Mouse (Mus musculus) hindbrain, embryonic 13.5 days (tissue): ENCODE measurements around the gene Mecom. TPM values are rescaled to one million over a fixed set of nuclear protein-coding genes. Genes with fewer than 3 reads are reported as not detected.

Source experiments
- ATAC-seq: fragments of 200-750 bp; cut with Nextera tagmentation; 2 replicates; pipeline ENCODE4 v1.8.0; 2017; ENCODE audit warnings: moderate TSS enrichment; ENCODE audit not compliant: low FRiP score
- H3K27ac ChIP-seq: fragments of 300-500 bp; sonication (generic); 2 replicates; pipeline ENCODE4 v1.5.1; 2015; ENCODE audit warnings: inconsistent platforms, mild to moderate bottlenecking, moderate library complexity
- H3K27me3 ChIP-seq: fragments of 300-500 bp; sonication (generic); 2 replicates; pipeline ENCODE4 v1.6.1; 2015; ENCODE audit warnings: mild to moderate bottlenecking, inconsistent platforms
- H3K36me3 ChIP-seq: fragments of 300-500 bp; sonication (generic); 2 replicates; pipeline ENCODE4 v1.6.1; 2015; ENCODE audit warnings: mild to moderate bottlenecking, inconsistent platforms
- H3K4me1 ChIP-seq: fragments of 300-500 bp; sonication (generic); replicated peaks from 2 replicates; pipeline ENCODE4 v1.6.1; 2015; ENCODE audit warnings: inconsistent platforms
- H3K4me2 ChIP-seq: fragments of 300-500 bp; sonication (generic); 2 replicates; pipeline ENCODE4 v1.6.1; 2015; ENCODE audit warnings: inconsistent platforms, mild to moderate bottlenecking, moderate library complexity
- H3K4me3 ChIP-seq: fragments of 300-500 bp; sonication (generic); 2 replicates; pipeline ENCODE4 v1.5.1; 2015; ENCODE audit warnings: mild to moderate bottlenecking, inconsistent platforms
- H3K9ac ChIP-seq: fragments of 300-500 bp; sonication (generic); 2 replicates; pipeline ENCODE4 v1.6.1; 2015; ENCODE audit warnings: mild to moderate bottlenecking, inconsistent platforms
- H3K9me3 ChIP-seq: fragments of 300-500 bp; sonication (generic); 2 replicates; pipeline ENCODE4 v1.6.1; 2016; ENCODE audit warnings: inconsistent platforms
- WGBS: fragments of 180-500 bp; shearing (Covaris S2); methylation state at CpG from one replicate; pipeline ENCODE4 v1.1.7; 2015; 5-methylcytosine and 5-hydroxymethylcytosine counted together
- polyA plus RNA-seq: library from polyadenylated mRNA; unstranded; fragments of >200 nt; fragmentation: Nextera tagmentation; extraction: Ambion mirVana; gene quantifications from 2 replicates; pipeline ENCODE4 v1.2.1, GENCODE M21; 2015

Mecom gene
- polyA plus RNA-seq, 1 experiment from 2014 or later: 12.3 TPM

- H3K9me3 ChIP-seq: no peaks in the 10 kb centered on the region
- H3K27me3 ChIP-seq: peaks cover 55% of the 10 kb centered on the region
- H3K4me1 ChIP-seq: peaks cover 36% of the 10 kb centered on the region
- no peak overlapping the region for H3K27ac ChIP-seq
- no peak overlapping the region for H3K9ac ChIP-seq
- WGBS: 47% methylated on average over 7 of the region's 7 CpGs
- no peak overlapping the region for H3K4me3 ChIP-seq
- no peaks in the 10 kb centered on the region for H3K36me3 ChIP-seq
- ATAC-seq: no peak
- H3K4me2 ChIP-seq: no peak overlapping the region
These were observed 43.2 kb downstream of the Mecom start for GRCm38 (mm10) chr3:30504561-30504960.

GRCm38 (mm10) chr3:30503821-30504220 lies 44.0 kb downstream of the Mecom start:
- no peak overlapping the region for H3K27ac ChIP-seq
- ATAC-seq: no peak
- no peak overlapping the region for H3K4me3 ChIP-seq
- H3K4me1 ChIP-seq: peaks cover 29% of the 10 kb centered on the region
- H3K9ac ChIP-seq: no peak overlapping the region
- no peak overlapping the region for H3K4me2 ChIP-seq
- H3K9me3 ChIP-seq: no peaks in the 10 kb centered on the region
- peaks cover 50% of the 10 kb centered on the region for H3K27me3 ChIP-seq
- no peaks in the 10 kb centered on the region for H3K36me3 ChIP-seq

GRCm38 (mm10) chr3:30498202-30498828 lies 49.5 kb downstream of the Mecom start:
- Histone ChIP-seq H3K27ac (no peak overlapping the region), H3K27me3 (peaks cover 12% of the 10 kb centered on the region), H3K9me3 (0 out of 2 replicates have a peak, but pooled peaks cover under 1% of the 10 kb centered on the region), H3K4me2 (no peak overlapping the region), H3K4me3 (no peak overlapping the region), H3K4me1 (0 out of 2 replicates have a peak, but pooled peaks cover 3% of the 10 kb centered on the region), H3K36me3 (no peaks in the 10 kb centered on the region), H3K9ac (no peak overlapping the region)
- ATAC-seq: no peak
- 28% methylated on average over 9 of the region's 9 CpGs for WGBS

GRCm38 (mm10) chr3:30494371-30494770 lies 53.4 kb downstream of the Mecom start:
- peaks cover 7% of the 10 kb centered on the region; the same call in 1 of the 2 replicates for H3K9me3 ChIP-seq
- H3K27me3 ChIP-seq: 0 out of 2 replicates have a peak, but pooled peaks cover 3% of the 10 kb centered on the region
- WGBS: 81% methylated on average over 2 of the region's 2 CpGs
- H3K4me2 ChIP-seq: no peak overlapping the region
- H3K9ac ChIP-seq: no peak overlapping the region
- H3K27ac ChIP-seq: no peak overlapping the region
- ATAC-seq: no peak
- no peak overlapping the region for H3K4me3 ChIP-seq
- H3K4me1 ChIP-seq: 0 out of 2 replicates have a peak, but pooled peaks cover 3% of the 10 kb centered on the region
- no peaks in the 10 kb centered on the region for H3K36me3 ChIP-seq

GRCm38 (mm10) chr3:30488808-30489207 lies 59.0 kb downstream of the Mecom start:
- Histone ChIP-seq H3K4me3 (no peak overlapping the region), H3K4me2 (no peak overlapping the region), H3K36me3 (no peaks in the 10 kb centered on the region), H3K9ac (no peak overlapping the region), H3K9me3 (peaks cover 7% of the 10 kb centered on the region; the same call in 1 of the 2 replicates), H3K27ac (no peak overlapping the region), H3K27me3 (0 out of 2 replicates have a peak, but pooled peaks cover 2% of the 10 kb centered on the region), H3K4me1 (no peaks in the 10 kb centered on the region)
- WGBS: 69% methylated on average over 4 of the region's 4 CpGs
- ATAC-seq: no peak

DNA sequence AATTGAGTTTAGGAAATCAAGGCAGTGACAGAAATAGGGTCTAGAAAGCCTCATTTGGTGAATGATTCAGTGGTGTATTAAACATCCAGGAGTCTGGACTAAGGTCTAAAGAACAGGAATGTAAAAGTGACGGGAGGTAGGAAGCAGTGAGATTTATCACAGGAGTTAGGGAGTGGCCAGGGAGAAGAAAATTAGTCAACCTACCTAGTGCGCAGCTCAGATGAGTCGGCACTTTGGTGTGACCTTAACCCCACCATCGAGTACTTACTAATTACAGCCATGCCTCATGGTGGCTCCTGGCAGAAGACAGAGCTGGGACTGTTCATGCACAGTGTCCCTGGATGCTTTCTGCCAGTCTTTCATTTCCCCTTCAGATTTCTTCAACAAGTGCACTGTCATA lies 61.4 kb downstream of the Mecom start:
- Histone ChIP-seq H3K9me3 (no peaks in the 10 kb centered on the region), H3K4me3 (no peak overlapping the region), H3K27me3 (0 out of 2 replicates have a peak, but pooled peaks cover 2% of the 10 kb centered on the region), H3K9ac (no peak overlapping the region), H3K4me2 (no peak overlapping the region), H3K4me1 (0 out of 2 replicates have a peak, but pooled peaks cover 5% of the 10 kb centered on the region), H3K36me3 (no peaks in the 10 kb centered on the region), H3K27ac (no peak overlapping the region)
- no peak for ATAC-seq
- WGBS: 87% methylated on average over 4 of the region's 4 CpGs

DNA sequence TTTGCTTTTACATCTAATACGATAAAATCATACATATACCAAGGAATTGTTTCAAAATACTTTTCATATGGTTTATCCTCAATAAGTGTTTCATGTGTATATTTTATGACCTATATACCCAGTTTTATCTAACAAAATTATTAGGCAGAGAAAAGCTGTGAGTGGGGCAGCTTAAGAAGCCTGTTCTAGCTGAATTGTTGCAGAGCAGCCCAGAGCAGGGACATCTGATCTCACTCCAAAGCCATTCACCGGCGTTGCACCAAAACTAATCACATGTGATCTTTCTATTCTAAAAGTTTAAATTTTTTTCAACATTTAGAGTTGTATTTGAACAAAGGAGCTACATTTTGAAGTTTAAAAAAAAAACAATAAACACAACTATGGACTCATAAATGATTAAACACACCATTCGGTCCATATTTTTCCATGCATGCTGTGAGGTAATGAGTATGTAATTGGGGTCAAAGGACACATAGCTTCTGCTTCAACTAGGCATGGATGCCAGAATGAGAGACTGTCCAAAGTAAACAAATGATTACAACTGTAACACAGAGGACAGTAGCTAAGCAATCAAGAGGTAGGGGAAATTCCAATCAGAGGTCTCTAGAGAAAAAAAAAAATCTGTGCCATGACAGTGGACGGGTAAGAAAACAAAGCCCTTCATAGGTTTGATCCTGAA lies 64.7 kb downstream of the Mecom start:
- Histone ChIP-seq H3K36me3 (no peaks in the 10 kb centered on the region), H3K27ac (no peak overlapping the region), H3K4me1 (0 out of 2 replicates have a peak, but pooled peaks cover 5% of the 10 kb centered on the region), H3K27me3 (no peaks in the 10 kb centered on the region), H3K9ac (no peak overlapping the region), H3K4me2 (no peak overlapping the region), H3K9me3 (no peaks in the 10 kb centered on the region), H3K4me3 (no peak overlapping the region)
- 25% methylated on average over 5 of the region's 5 CpGs for WGBS
- ATAC-seq: no peak

GRCm38 (mm10) chr3:30481682-30482081 lies 66.1 kb downstream of the Mecom start:
- Histone ChIP-seq H3K4me1 (0 out of 2 replicates have a peak, but pooled peaks cover 5% of the 10 kb centered on the region), H3K36me3 (no peaks in the 10 kb centered on the region), H3K9me3 (no peaks in the 10 kb centered on the region), H3K27ac (no peak overlapping the region), H3K4me2 (no peak overlapping the region), H3K9ac (no peak overlapping the region), H3K27me3 (no peaks in the 10 kb centered on the region), H3K4me3 (no peak overlapping the region)
- 56% methylated on average over 10 of the region's 10 CpGs for WGBS
- ATAC-seq: no peak

DNA sequence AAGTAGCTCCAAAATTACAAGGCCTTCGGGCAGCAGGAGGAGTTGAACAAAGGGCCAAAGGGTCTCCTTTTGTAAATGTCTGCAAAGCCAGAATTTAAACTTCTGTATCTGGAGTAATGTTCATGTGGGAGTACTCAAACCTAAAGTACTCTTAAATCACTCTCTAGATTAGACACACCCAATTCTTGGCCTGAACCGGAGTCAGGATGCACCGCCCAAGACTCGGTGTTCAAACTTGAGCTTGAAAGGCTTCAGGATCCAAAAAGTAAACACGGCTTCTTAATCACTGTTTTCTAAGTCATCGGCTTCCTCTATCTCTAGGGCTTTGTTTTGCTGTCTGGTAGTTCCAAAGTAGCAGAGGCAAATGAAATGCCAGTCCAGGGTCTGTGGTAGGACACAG lies 67.3 kb downstream of the Mecom start:
- no peak overlapping the region for H3K27ac ChIP-seq
- H3K9ac ChIP-seq: no peak overlapping the region
- 0 out of 2 replicates have a peak, but pooled peaks cover 5% of the 10 kb centered on the region for H3K4me1 ChIP-seq
- H3K4me3 ChIP-seq: no peak overlapping the region
- H3K27me3 ChIP-seq: no peaks in the 10 kb centered on the region
- no peaks in the 10 kb centered on the region for H3K9me3 ChIP-seq
- ATAC-seq: no peak
- no peak overlapping the region for H3K4me2 ChIP-seq
- no peaks in the 10 kb centered on the region for H3K36me3 ChIP-seq
- 83% methylated on average over 6 of the region's 6 CpGs for WGBS

DNA sequence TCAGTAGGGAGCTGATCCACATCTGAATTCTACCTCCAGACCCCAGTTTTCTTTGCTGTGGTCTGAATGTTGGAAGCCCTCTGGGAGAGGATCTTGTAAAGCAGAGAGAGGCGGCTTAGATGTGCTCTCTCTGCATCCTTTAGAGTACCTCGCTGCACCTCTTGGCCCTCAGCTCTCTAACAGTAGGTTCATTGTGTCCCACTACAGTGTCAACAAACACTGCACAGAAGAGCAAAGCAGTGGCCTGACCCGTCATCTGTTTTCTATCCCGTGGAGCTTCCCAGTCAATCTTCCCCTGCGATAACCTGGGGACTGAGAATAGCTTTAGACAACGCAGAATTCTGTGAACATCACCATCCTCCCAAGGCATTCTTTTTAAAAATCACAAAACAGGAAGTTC lies 69.6 kb downstream of the Mecom start:
- H3K4me2 ChIP-seq: no peak overlapping the region
- WGBS: 51% methylated on average over 6 of the region's 6 CpGs
- 0 out of 2 replicates have a peak, but pooled peaks cover under 1% of the 10 kb centered on the region for H3K4me1 ChIP-seq
- no peaks in the 10 kb centered on the region for H3K27me3 ChIP-seq
- no peaks in the 10 kb centered on the region for H3K9me3 ChIP-seq
- H3K27ac ChIP-seq: no peak overlapping the region
- no peaks in the 10 kb centered on the region for H3K36me3 ChIP-seq
- ATAC-seq: no peak
- no peak overlapping the region for H3K4me3 ChIP-seq
- H3K9ac ChIP-seq: no peak overlapping the region

GRCm38 (mm10) chr3:30477008-30477407 lies 70.8 kb downstream of the Mecom start:
- no peak overlapping the region for H3K4me3 ChIP-seq
- 62% methylated on average over 5 of the region's 5 CpGs for WGBS

DNA sequence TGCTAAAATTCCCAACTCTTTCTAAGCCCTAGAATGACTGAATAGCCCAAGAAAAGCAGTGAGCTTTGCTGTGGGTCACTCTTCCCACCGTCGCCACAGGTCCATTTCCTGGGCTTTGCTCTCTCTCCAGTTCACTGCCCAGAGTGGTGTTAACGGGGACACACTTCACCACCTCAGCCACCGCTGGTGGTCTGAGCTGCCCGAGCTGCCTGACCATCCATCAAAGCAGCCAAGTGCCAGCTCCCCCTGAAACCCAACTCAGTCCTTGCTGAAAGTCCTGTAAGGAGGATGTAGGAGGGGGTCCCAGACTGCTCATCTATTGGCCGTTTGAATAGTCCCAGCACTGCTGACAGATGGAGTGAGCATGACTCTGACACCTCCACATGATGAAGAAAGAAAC lies 72.2 kb downstream of the Mecom start:
- Histone ChIP-seq H3K27me3 (no peaks in the 10 kb centered on the region), H3K36me3 (no peaks in the 10 kb centered on the region), H3K9ac (no peak overlapping the region), H3K4me3 (no peak overlapping the region), H3K9me3 (no peaks in the 10 kb centered on the region), H3K27ac (no peak overlapping the region), H3K4me1 (no peaks in the 10 kb centered on the region), H3K4me2 (no peak overlapping the region)
- no peak for ATAC-seq
- WGBS: 50% methylated on average over 6 of the region's 6 CpGs

More at GRCm38 (mm10) chr3:30477008-30477407, 70.8 kb downstream of the Mecom start:
- H3K4me2 ChIP-seq: no peak overlapping the region
- H3K9me3 ChIP-seq: no peaks in the 10 kb centered on the region
- ATAC-seq: no peak
- no peaks in the 10 kb centered on the region for H3K36me3 ChIP-seq
- no peak overlapping the region for H3K9ac ChIP-seq
- no peaks in the 10 kb centered on the region for H3K4me1 ChIP-seq
- H3K27me3 ChIP-seq: no peaks in the 10 kb centered on the region
- no peak overlapping the region for H3K27ac ChIP-seq
